Mouse (Mus musculus) c-Kit-positive CD71-positive TER-119-positive erythroid progenitor cells, embryonic 14.5 days (primary cell): ENCODE results near the gene 2900011O08Rik.
"Not testable (repeated sequence)": the region's sequence is repeated elsewhere in the genome, so short reads cannot be mapped to it uniquely, and the experiment has no call there.

Experiments
- DNase-seq: peaks from one replicate; pipeline ENCODE4 v3.0.0-alpha.2; 2013; ENCODE audit warnings: low spot score

Gene 2900011O08Rik

DNA sequence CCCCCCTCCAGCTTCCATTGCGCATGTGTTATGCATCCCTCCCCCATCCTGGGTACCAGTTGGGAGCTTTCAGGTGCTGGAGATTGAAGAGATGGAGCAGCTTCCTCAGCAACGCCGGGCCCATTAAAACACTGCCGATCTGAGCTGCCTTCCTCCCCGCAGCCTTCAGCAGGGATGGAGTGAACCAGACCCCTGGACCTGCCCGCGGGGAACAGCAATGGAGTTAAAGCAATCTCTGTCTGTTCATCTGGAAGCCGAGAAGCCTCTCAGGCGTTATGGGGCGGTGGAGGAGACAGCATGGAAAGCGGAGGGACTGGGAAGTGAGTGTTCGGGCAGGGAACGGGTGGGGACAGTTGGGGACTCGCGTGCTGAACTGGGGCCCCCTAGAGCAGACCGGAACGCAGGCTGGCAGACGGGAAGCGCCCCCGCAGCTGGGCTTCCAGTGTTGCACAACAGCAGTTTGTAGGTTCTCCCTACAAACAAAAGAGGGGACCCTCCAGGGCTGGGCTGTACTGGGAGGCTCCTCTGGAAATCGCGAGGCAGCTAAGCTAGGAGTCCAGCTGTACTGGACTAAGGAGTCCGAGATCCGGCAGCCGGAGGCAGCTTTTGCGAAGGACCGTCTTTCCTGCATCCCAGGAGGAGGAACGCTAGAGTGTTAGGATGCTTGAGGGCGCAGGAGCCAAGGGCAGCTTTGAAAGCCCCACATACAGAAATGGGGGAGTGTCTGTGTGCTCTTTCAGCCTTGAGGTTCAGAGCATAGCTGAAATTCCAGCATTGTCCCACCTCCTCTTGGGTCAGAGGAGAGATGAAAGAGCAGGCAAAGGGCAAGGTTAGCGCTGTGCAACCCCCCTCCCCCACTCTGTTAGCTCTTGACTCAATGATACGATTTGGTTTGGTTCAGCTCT, at the start of gene 2900011O08Rik, which contains the start of gene Ifitm7:
Gene 2900011O08Rik, plus strand, starts transcription at position 31 of the 905 bp plus-strand sequence.
Gene Ifitm7, minus strand, starts transcription at position 315 of the 905 bp plus-strand sequence.
- no peak for DNase-seq

DNA sequence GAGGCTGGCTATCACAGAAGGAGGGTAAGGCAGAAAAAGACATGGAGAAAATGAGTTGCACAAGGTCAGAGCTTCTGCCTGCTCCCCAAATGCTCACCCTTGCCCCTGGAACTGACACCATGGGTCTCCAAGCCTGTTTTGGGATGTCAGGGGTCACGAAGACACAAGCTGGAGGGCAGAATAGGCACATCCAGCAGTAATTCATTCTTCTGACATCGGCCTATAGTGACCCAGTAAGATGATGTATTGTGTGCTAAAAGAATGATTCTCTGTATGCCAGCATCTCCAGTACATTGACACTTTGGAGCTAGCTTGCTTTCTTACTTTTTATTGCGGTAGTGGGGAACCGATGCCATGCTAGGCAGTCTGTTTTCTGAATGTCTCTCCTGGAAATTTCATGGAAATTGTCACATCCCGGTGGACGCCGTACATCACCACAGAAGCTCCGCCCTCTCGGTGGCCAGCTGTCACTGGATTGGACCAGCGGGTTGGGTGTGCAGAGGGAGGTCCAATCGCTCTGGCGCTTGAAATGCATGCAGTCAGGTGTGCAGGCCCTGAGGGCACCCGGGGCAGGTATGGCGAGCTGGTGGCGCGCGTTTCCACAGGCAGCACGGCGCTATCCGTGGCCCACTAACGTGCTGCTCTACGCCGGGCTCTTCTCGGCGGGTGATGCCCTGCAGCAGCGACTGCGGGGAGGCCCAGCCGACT, 46.1 kb upstream of the 2900011O08Rik start:
- DNase-seq = no peak

DNA sequence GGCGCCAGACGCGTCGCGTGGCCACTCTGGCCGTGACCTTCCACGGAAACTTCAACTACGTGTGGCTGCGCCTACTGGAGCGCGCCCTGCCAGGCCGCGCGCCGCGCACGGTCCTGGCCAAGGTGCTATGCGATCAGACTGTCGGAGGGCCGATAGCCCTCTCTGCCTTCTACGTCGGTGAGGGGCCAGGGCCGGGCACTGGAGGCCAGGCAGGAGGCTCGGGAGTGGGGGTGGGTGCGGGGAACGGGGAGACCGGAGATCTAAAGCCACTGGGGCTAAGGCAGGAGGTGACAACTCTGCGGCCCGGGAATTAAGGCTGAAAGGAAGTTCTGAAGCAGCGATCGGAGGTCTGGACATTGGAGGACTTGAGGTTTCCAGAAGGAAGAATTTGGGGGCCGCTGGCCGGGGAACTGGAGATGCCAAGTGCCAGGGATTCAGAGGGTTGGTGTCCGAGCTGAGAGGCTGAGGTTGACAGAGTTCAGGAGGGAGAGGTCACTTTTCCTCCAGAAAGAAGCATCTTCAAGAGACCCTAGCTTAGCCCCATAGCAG, 45.5 kb upstream of the 2900011O08Rik start:
- no peak for DNase-seq

DNA sequence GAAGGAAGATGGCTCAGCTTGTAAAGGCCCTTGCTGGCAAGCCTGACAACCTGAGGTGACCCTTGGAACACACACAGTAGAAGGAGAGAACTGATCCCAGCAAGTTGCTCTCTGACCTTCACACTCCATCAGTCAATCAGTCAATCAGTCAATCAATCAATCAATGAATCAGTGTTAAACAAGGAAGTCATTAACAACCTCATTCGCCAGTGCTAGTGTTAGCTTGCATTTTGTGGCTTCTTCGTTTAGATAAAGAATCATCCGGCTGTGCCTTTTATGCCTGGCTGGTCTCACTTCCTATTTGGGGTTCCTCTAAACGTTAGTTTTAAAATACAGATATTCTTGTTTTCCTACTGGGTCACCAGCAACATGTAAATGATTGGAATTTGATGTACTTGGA, 42.2 kb upstream of the 2900011O08Rik start:
- DNase-seq = no peak

DNA sequence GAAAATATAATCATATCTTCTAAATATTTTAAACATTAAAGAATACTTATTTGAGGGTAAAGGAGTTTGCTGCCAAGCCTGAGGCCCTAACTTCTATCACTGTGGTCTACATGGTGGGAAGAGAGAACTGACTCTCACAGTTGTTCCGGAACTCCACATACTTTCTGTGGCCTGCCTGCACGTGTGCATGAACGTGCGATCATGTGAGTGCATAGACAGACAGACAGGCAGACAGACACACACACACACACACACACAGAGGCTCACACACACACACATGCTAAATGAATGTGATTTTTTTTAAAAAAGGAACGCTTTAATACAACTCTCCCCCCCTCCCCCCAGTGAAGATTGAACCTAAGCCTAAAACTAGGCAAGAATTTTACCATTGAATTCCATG, 41.7 kb upstream of the 2900011O08Rik start:
- no peak for DNase-seq

DNA sequence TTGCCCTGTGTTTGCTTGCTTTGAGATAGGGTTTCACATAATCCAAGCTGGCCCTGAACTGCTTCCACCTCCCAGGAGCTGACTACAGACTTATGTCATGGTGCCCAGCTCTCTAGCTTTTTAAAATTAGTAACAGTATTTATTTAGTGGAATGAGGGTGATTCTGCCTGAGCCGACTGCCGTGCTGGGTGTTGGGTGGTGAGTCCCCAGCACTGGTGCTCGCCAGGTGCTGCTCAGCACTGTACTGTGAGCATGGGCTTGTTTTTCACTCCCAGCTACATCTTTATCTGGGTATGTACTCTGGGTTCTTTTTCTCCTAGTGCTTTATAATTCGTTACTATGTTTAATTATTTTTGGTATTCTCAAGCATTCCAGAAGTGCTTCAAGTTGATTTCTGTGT, 41.3 kb upstream of the 2900011O08Rik start:
- DNase-seq = no peak

DNA sequence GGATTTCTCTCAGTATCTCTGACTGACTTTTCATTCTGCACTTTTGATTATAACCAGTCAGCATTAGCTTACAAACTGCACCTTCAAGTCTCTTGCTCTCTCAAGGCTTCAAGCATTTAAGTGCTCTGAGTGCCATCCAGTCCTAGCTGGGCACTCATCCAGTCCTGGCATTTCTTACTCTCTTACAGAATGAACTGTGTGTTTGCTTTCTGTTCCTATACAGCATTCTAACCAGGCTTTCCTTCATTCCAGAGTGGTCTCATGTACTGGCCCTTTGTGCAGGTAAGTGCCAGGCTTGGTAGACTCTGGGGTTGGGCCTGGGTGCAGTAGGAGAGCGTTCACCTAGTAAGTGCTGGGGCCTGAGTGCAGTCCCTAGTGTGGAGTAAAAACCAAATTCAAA, 40.1 kb upstream of the 2900011O08Rik start:
- no peak for DNase-seq

DNA sequence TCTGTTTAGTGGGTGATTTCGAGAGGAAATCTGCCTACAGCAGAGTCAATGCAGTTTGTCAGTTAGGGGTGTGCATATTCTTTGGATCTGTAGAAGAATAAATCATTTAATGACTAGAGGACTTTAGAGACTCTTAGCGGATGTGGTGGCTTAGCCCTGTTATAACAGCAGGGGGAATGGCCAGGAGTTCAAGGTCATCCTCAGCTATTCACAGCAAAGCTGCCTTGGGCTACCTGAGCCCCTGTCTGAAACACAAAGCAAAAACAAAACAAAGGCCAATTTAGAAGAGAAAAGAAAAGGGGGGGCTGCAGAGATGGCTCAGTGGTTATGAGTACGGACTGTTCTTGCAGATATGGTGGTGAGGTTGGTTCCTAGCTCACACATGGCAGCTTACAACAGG, 35.2 kb upstream of the 2900011O08Rik start:
- no peak for DNase-seq

DNA sequence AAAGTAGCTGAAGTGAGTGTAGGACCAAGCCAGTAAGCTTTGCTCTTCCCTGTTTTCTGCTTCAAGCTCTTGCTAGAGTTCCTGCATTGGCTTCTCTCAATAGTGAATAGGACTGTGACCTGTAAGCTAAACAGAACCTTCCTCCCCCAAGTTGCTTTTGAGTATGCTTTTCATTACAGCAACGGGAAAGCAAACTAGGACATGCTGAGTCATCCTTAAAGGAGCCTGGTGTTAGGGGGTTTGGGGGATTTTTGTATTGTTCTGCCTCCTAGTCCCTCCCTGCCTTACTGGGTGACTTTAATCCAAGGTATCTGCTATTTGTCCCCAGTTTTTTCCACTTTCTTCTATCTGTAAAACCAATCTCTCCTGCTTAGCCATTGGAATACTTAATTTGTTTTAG, 24.4 kb upstream of the 2900011O08Rik start:
- no peak for DNase-seq

DNA sequence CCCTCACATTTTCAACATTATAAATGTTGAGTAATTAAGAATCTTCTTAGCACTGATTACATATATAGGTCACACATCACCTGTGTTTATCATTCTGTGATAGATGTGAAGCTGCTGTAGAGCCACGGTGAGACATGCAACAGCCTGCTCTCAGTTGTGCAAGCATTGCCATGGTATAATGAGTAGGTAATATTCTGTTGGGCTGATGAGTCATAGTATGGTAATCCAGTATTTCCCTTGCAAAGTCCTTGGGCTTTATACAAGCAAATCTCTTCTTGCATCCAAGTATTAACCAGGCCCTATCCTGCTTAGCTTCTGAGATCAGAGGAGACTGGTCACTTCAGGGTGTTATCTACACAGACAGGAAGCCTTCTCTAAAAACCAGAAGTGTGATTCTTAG, 17.3 kb upstream of the 2900011O08Rik start:
- DNase-seq = no peak

DNA sequence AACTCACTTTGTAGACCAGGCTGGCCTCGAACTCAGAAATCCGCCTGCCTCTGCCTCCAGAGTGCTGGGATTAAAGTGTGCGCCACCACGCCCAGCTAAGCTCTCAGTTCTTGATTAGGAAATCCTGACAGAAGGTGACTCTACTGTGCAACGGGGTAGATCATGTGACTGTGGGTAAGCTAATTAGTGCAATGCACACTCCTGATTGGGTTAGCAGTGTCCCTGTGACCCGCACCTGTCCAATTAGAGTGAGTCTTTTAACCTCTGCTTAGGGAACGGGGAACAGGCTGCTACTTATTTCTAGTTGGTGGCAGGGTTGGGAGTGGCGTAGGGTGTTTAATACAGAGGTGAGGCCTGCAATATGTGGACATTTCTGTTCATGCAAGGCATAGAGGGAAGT, 14.4 kb upstream of the 2900011O08Rik start:
- DNase-seq = no peak

DNA sequence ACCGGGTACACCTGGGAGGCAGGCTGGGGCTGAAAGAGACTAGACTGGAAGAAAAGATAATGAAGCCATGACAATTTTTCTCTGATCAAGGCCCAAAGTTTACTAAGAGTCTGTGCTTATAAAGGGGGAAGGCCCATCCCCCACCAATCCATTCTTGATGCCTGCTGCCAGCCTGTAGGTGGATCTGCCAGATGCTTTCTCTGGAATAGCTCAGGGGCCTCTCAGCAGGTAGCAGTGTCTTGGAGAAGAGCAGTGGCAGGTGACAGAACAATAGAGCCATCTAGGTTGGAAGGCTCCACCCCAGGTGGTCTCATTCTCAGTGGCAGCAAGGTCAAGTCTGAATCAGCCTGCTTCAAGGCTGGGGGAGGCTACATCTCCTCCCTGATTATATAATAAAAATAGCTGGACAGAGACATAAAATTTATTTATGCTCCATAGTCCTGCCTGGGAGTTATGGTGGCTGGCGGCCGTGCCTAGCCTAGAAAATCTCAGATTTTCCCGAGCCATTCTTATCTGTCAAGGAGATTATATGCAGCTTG, 10.0 kb upstream of the 2900011O08Rik start:
- DNase-seq = not testable (repeated sequence)

DNA sequence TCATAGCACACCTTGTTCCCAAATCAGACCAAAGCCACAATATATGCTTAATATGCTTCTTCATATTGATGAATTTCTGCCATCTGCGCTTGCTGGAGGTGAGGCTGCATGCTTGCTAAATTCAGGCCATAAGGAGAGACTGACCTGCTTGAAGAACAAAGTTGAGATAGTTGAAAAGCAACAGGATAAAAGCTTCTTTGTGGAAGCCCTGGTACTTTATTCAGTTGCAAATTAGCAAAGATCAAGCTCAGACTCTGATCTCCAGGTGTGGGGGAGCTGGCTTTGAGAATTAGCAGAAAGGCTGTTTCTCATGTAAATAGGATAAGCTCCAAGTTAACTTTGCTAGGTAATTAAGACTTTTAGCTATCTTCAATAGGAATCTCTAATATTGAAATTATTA, 9.4 kb upstream of the 2900011O08Rik start:
- DNase-seq = not testable (repeated sequence)

DNA sequence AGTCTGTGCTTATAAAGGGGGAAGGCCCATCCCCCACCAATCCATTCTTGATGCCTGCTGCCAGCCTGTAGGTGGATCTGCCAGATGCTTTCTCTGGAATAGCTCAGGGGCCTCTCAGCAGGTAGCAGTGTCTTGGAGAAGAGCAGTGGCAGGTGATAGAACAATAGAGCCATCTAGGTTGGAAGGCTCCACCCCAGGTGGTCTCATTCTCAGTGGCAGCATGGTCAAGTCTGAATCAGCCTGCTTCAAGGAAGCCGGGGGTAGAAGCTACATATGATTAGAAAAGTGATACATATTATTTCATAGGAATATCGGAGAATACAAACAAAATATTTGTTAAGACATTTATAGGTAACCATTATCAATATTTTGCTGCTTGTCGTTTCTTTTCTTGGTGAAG, 4.7 kb upstream of the 2900011O08Rik start:
- not testable (repeated sequence) for DNase-seq

DNA sequence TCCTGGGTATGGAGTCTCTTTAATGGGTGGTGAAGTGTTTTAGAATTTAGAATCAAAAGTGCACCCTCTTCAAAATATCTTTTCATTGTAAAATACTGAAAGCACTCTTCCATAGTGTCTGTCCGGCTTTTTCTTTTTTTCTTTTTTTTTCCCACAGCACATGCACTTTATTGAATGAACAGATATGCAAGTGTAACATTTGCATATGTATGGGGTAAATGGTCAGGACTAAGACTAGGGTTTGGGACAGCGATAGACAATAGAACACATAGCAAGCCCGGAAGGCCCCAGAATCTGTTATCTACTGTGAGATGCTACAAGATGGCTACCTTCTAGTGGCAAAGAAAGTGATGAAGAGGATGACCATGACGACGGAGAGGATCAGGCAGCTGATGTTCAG, 3.2 kb upstream of the 2900011O08Rik start:
- no peak for DNase-seq

DNA sequence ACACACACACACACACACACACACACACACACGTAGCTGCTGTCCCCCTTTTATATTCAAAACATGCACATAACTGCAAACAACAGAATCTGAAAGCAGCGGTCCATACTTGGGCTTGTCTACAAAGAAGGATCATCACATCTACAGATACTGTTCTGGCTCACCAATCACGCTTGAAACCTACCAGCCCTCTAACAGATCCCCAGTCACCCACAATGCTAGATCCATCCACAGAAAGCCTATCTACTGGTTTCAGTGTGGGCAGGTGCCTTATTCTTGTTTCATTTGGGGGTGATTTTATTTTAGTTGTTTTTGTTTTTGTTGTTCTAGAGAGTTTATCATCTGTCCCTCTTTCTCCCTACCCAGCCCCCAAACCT, 219 bp upstream of the 2900011O08Rik start:
- no peak for DNase-seq

DNA sequence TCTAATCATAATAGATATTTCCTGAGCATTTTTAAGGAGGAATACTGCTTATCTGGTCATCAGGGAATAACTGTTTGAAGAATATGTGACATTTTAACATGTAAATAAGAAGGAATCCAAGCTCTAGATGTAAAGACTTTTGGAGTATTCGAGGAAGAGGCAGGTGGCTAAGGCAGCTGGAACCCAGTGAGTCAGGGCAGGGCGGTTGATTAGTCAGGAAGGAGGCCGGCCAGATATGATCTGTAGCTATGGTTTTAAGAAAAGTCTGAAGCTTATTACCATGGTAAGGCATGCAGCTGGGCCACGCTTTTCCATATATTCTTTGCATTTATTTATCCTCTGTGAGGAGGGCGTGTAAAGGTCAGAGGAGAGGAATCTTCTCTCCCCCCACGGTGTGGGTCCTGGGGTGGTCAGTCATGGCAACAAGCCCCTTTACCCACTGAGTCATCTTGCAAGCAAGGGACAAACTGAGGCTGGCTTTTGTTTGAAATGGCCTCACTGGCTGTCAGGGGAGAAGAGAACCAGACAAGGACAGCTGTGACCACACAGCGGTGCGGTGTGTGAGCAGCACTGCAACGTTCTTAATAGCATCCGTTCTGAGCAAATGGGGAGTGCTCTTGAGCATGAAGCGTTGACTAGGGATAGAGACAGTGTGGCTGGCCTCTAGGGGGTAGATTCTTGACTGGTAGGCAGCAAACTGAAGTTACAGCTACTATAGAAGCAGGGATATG, 6.3 kb downstream of the 2900011O08Rik start:
- DNase-seq = no peak

DNA sequence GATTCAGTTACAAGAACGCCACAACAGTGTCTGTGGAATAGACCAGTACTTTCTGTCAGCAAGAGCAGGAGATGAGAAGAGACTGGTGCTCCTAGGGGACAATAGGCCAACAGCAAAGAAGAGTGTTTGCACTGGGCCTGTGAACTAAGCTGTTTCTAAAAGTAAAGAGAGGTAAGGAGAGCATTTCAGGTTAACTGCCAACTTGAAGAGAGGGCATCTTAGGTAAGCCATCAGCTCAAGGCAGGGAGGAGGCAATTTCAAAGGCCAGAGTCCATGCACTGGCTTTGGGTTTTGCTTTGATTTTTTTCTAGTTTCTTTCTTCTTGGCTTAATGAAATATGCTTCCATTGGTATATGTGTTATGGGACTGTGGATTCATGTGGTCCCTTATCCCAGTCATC, 7.7 kb downstream of the 2900011O08Rik start:
- no peak for DNase-seq

DNA sequence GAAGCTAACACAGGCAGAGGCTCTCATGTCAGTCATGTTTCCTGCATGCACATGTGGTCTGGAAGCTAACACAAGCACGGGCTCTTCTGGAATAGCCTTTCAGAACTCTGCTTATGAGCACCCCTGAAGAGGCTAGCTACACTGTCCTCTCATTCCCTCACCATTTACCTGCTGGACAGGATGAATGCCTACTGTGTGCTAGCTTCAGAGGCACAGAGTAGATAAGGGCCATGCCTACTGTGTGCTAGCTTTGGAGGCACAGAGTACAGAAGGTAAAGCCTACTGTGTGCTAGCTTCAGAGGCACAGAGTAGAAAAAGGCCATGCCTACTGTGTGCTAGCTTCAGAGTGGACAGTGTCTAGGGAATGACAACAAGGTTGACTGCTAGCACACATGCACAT, 8.1 kb downstream of the 2900011O08Rik start:
- no peak for DNase-seq

DNA sequence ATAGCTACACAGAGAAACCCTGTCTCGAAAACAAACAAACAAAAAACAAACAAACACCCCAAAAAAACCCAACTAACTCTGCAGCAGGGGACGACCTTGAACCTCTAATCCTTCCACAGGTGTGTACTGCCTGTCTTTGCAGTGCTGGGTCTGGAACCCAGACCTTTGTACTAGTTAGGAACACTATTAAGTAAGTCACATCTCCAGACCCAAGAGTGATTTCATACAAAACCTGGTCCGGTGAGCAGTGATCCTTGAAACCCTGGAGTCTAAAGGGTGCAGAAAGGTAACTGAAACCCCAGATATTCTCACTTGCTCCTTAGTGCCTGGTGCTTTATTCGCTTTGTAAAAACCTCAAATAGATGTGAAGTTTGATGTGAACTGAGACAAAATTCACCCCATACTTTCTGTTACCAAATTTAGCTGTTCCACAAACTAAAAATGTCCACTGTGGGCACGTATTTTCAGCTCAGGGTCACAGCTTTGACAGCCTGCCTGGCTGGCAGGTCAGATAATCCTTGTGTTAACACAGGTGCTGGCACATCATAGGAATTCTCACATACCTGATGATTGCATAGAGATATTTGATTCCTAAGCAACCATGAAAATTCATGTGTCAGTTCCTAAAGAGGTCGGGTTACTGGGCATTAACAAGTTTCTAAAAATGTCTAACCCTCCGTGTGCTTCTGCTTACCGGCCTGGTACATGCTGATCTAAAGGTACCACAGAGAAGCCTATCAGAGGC, 17.2 kb downstream of the 2900011O08Rik start:
- DNase-seq = no peak

DNA sequence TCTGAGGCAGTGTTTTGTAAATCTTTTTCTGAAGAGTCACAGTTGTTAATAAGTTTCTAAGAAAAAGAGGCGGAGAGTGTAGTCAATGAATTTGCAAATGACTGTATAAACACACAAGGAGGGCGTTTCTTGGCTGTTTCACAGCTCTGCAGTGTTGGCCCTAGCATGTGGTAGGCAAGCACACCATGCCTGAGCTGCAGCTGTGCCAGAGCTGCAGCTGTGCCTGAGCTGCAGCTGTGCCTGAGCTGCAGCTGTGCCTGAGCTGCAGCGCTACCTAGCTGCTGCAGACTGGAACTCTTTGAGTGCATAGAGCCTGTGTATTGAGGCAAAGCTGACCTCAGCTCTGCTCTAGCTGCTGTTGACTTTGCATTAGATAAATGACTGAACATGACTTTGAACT, 17.8 kb downstream of the 2900011O08Rik start:
- no peak for DNase-seq
